Mouse (Mus musculus): ENCODE results near the gene Cdkn2aipnl. TPM values are rescaled to one million over a fixed set of nuclear protein-coding genes. Genes with fewer than 3 reads are reported as not detected.

Cdkn2aipnl gene
- 81.2 and 82.5 TPM in 2 replicates for polyA plus RNA-seq (2015; fragmentation: Nextera tagmentation; extraction: Ambion mirVana)

- H3K4me1 ChIP-seq (ENCODE audit: control insufficient read depth, insufficient read depth, low read length): peaks cover 5% of the 10 kb centered on the region; the same call in 1 of the 2 replicates
- 1% methylated on average over 63 of the region's 63 CpGs for WGBS
- no peaks in the 10 kb centered on the region for H3K9me3 ChIP-seq (replicated peaks; ENCODE audit: control insufficient read depth, low read length)
- ATAC-seq (ENCODE audit: insufficient read depth, low FRiP score): peak; percentile 92
- H3K4me2 ChIP-seq (ENCODE audit: low read depth, low read length): peak within 1 kb of the TSS; percentile 80
- peak within 1 kb of the TSS; percentile 84 for H3K9ac ChIP-seq (ENCODE audit: low read length)
- peak within 1 kb of the TSS; percentile 79 for H3K4me3 ChIP-seq (replicated peaks; ENCODE audit: low read length)
- no peaks in the 10 kb centered on the region for H3K27me3 ChIP-seq (ENCODE audit: control insufficient read depth, insufficient read depth, low read length)
- peaks cover 11% of the 10 kb centered on the region; the same call in 1 of the 2 replicates for H3K36me3 ChIP-seq (ENCODE audit: control insufficient read depth, insufficient read depth, low read length)
- peak within 1 kb of the TSS; percentile 61; the same call in 1 of the 2 replicates for H3K27ac ChIP-seq (ENCODE audit: low read length)
Observed at GRCm38 (mm10) chr11:51967443-51968401, at the start of gene Cdkn2aipnl. Cdkn2aipnl (plus strand) TSS chr11:51967661.

- H3K9ac ChIP-seq (ENCODE audit: low read length): no peak overlapping the region
- no peak for ATAC-seq (ENCODE audit: insufficient read depth, low FRiP score)
- WGBS: 66% methylated on average over 2 of the region's 2 CpGs
- H3K4me2 ChIP-seq (ENCODE audit: low read depth, low read length): no peak overlapping the region
- no peaks in the 10 kb centered on the region for H3K36me3 ChIP-seq (ENCODE audit: control insufficient read depth, insufficient read depth, low read length)
- no peak overlapping the region for H3K27ac ChIP-seq (ENCODE audit: low read length)
- no peak overlapping the region for H3K4me3 ChIP-seq (replicated peaks; ENCODE audit: low read length)
- H3K9me3 ChIP-seq (replicated peaks; ENCODE audit: control insufficient read depth, low read length): no peaks in the 10 kb centered on the region
- H3K27me3 ChIP-seq (ENCODE audit: control insufficient read depth, insufficient read depth, low read length): no peaks in the 10 kb centered on the region
- H3K4me1 ChIP-seq (ENCODE audit: control insufficient read depth, insufficient read depth, low read length): peaks cover 16% of the 10 kb centered on the region
Observed at GRCm38 (mm10) chr11:51917951-51918350, 49.5 kb upstream of the Cdkn2aipnl start.

- no peak overlapping the region for H3K4me2 ChIP-seq (ENCODE audit: low read depth, low read length)
- H3K36me3 ChIP-seq (ENCODE audit: control insufficient read depth, insufficient read depth, low read length): no peaks in the 10 kb centered on the region
- H3K9ac ChIP-seq (ENCODE audit: low read length): no peak overlapping the region
- no peaks in the 10 kb centered on the region for H3K27me3 ChIP-seq (ENCODE audit: control insufficient read depth, insufficient read depth, low read length)
- no peak for ATAC-seq (ENCODE audit: insufficient read depth, low FRiP score)
- H3K9me3 ChIP-seq (replicated peaks; ENCODE audit: control insufficient read depth, low read length): peaks cover 4% of the 10 kb centered on the region
- H3K27ac ChIP-seq (ENCODE audit: low read length): no peak overlapping the region
- peaks cover 16% of the 10 kb centered on the region for H3K4me1 ChIP-seq (ENCODE audit: control insufficient read depth, insufficient read depth, low read length)
- 85% methylated on average over 2 of the region's 2 CpGs for WGBS
- H3K4me3 ChIP-seq (replicated peaks; ENCODE audit: low read length): no peak overlapping the region
Observed at GRCm38 (mm10) chr11:51918576-51918975, 48.9 kb upstream of the Cdkn2aipnl start.

- Histone ChIP-seq H3K9me3 (replicated peaks; ENCODE audit: control insufficient read depth, low read length) (peaks cover 8% of the 10 kb centered on the region), H3K27me3 (ENCODE audit: control insufficient read depth, insufficient read depth, low read length) (no peaks in the 10 kb centered on the region), H3K27ac (ENCODE audit: low read length) (no peak overlapping the region), H3K4me3 (replicated peaks; ENCODE audit: low read length) (no peak overlapping the region), H3K9ac (ENCODE audit: low read length) (no peak overlapping the region), H3K36me3 (ENCODE audit: control insufficient read depth, insufficient read depth, low read length) (no peaks in the 10 kb centered on the region), H3K4me2 (ENCODE audit: low read depth, low read length) (no peak overlapping the region), H3K4me1 (ENCODE audit: control insufficient read depth, insufficient read depth, low read length) (peaks cover 5% of the 10 kb centered on the region; the same call in 1 of the 2 replicates)
- no peak for ATAC-seq (ENCODE audit: insufficient read depth, low FRiP score)
- 67% methylated on average over 8 of the region's 8 CpGs for WGBS
Observed at GRCm38 (mm10) chr11:51921355-51922125, 45.9 kb upstream of the Cdkn2aipnl start.

GRCm38 (mm10) chr11:51922421-51922841 is 45.0 kb upstream of the Cdkn2aipnl start:
- 68% methylated on average over 3 of the region's 3 CpGs for WGBS

DNA sequence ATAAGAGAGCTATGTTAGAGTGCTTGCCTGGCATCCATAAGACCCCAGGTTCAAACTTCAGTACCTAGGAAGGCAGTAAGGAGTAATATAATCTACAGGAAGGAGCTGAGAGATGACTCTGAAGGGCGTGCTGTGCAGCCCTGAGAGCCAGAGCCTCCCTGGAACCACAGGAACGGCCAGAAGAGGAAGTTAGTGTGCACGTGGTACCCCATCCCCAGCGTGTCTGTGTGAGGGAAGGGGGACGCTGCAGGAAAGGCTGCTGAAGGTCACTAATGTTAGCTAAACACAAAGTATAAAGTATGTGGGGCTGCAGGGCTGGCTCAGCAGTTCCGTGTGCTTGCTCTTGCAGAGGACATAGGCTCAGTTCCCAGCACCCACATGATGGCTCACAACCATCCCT is 41.9 kb upstream of the Cdkn2aipnl start:
- H3K4me1 ChIP-seq (ENCODE audit: control insufficient read depth, insufficient read depth, low read length): no peaks in the 10 kb centered on the region
- H3K27me3 ChIP-seq (ENCODE audit: control insufficient read depth, insufficient read depth, low read length): no peaks in the 10 kb centered on the region
- no peaks in the 10 kb centered on the region for H3K36me3 ChIP-seq (ENCODE audit: control insufficient read depth, insufficient read depth, low read length)
- H3K4me3 ChIP-seq (replicated peaks; ENCODE audit: low read length): no peak overlapping the region
- H3K4me2 ChIP-seq (ENCODE audit: low read depth, low read length): no peak overlapping the region
- no peak overlapping the region for H3K9ac ChIP-seq (ENCODE audit: low read length)
- H3K27ac ChIP-seq (ENCODE audit: low read length): no peak overlapping the region
- no peak for ATAC-seq (ENCODE audit: insufficient read depth, low FRiP score)
- 44% methylated on average over 6 of the region's 6 CpGs for WGBS
- H3K9me3 ChIP-seq (replicated peaks; ENCODE audit: control insufficient read depth, low read length): peaks cover 8% of the 10 kb centered on the region

More at GRCm38 (mm10) chr11:51922421-51922841, 45.0 kb upstream of the Cdkn2aipnl start:
- H3K4me1 ChIP-seq (ENCODE audit: control insufficient read depth, insufficient read depth, low read length): no peaks in the 10 kb centered on the region
- ATAC-seq (ENCODE audit: insufficient read depth, low FRiP score): no peak
- H3K27me3 ChIP-seq (ENCODE audit: control insufficient read depth, insufficient read depth, low read length): no peaks in the 10 kb centered on the region
- H3K36me3 ChIP-seq (ENCODE audit: control insufficient read depth, insufficient read depth, low read length): no peaks in the 10 kb centered on the region
- H3K27ac ChIP-seq (ENCODE audit: low read length): no peak overlapping the region
- peaks cover 8% of the 10 kb centered on the region for H3K9me3 ChIP-seq (replicated peaks; ENCODE audit: control insufficient read depth, low read length)
- H3K4me2 ChIP-seq (ENCODE audit: low read depth, low read length): no peak overlapping the region
- no peak overlapping the region for H3K4me3 ChIP-seq (replicated peaks; ENCODE audit: low read length)
- no peak overlapping the region for H3K9ac ChIP-seq (ENCODE audit: low read length)

- Histone ChIP-seq H3K4me3 (replicated peaks; ENCODE audit: low read length) (no peak overlapping the region), H3K4me2 (ENCODE audit: low read depth, low read length) (no peak overlapping the region), H3K36me3 (ENCODE audit: control insufficient read depth, insufficient read depth, low read length) (no peaks in the 10 kb centered on the region), H3K9me3 (replicated peaks; ENCODE audit: control insufficient read depth, low read length) (peaks cover 8% of the 10 kb centered on the region), H3K27ac (ENCODE audit: low read length) (no peak overlapping the region), H3K27me3 (ENCODE audit: control insufficient read depth, insufficient read depth, low read length) (no peaks in the 10 kb centered on the region), H3K9ac (ENCODE audit: low read length) (no peak overlapping the region), H3K4me1 (ENCODE audit: control insufficient read depth, insufficient read depth, low read length) (no peaks in the 10 kb centered on the region)
- 82% methylated on average over 1 of the region's 1 CpGs for WGBS
- no peak for ATAC-seq (ENCODE audit: insufficient read depth, low FRiP score)
Observed at GRCm38 (mm10) chr11:51926385-51926784, 41.1 kb upstream of the Cdkn2aipnl start.

- no peak for ATAC-seq (ENCODE audit: insufficient read depth, low FRiP score)
- 71% methylated on average over 2 of the region's 2 CpGs for WGBS
- H3K4me3 ChIP-seq (replicated peaks; ENCODE audit: low read length): no peak overlapping the region
- no peak overlapping the region for H3K27ac ChIP-seq (ENCODE audit: low read length)
- H3K4me1 ChIP-seq (ENCODE audit: control insufficient read depth, insufficient read depth, low read length): no peaks in the 10 kb centered on the region
- H3K27me3 ChIP-seq (ENCODE audit: control insufficient read depth, insufficient read depth, low read length): no peaks in the 10 kb centered on the region
- H3K9me3 ChIP-seq (replicated peaks; ENCODE audit: control insufficient read depth, low read length): peaks cover 8% of the 10 kb centered on the region
- no peak overlapping the region for H3K9ac ChIP-seq (ENCODE audit: low read length)
- no peak overlapping the region for H3K4me2 ChIP-seq (ENCODE audit: low read depth, low read length)
- H3K36me3 ChIP-seq (ENCODE audit: control insufficient read depth, insufficient read depth, low read length): no peaks in the 10 kb centered on the region
Observed at GRCm38 (mm10) chr11:51927106-51927505, 40.4 kb upstream of the Cdkn2aipnl start.

- Histone ChIP-seq H3K27me3 (ENCODE audit: control insufficient read depth, insufficient read depth, low read length) (no peaks in the 10 kb centered on the region), H3K9ac (ENCODE audit: low read length) (no peak overlapping the region), H3K4me3 (replicated peaks; ENCODE audit: low read length) (no peak overlapping the region), H3K9me3 (replicated peaks; ENCODE audit: control insufficient read depth, low read length) (no peaks in the 10 kb centered on the region), H3K4me1 (ENCODE audit: control insufficient read depth, insufficient read depth, low read length) (no peaks in the 10 kb centered on the region), H3K4me2 (ENCODE audit: low read depth, low read length) (no peak overlapping the region), H3K27ac (ENCODE audit: low read length) (no peak overlapping the region), H3K36me3 (ENCODE audit: control insufficient read depth, insufficient read depth, low read length) (no peaks in the 10 kb centered on the region)
- 77% methylated on average over 1 of the region's 1 CpGs for WGBS
- ATAC-seq (ENCODE audit: insufficient read depth, low FRiP score): no peak
Observed at GRCm38 (mm10) chr11:51931138-51931537, 36.3 kb upstream of the Cdkn2aipnl start.
